Mouse (Mus musculus): ENCODE measurements at regions not wholly inside any gene's neighbourhood (a gene's known extent, or its start where the extent isn't known, plus 50 kb on each side); places are given as distances from the start of the nearest gene placed in this dataset.

GRCm38 (mm10) chr3:153776738-153777137 is 51.8 kb upstream of the St6galnac3 start:
- DNase-seq (ENCODE audit: extremely low read depth) = no peak
- Histone ChIP-seq H3K27ac (ENCODE audit: insufficient read depth, low read depth) (no peak overlapping the region), H3K9ac (ENCODE audit: insufficient read depth, low read depth) (no peak overlapping the region), H3K4me3 (replicated peaks in 1 of 3; ENCODE audit: low read depth in 2 of 3, low read length in 2 of 3, poor library complexity in 1 of 3) (no peak overlapping the region), H3K4me2 (ENCODE audit: insufficient read depth, low read depth, poor library complexity, severe bottlenecking) (no peak overlapping the region), H3K4me1 (ENCODE audit: control insufficient read depth in 1 of 2, insufficient read depth in 2 of 2) (no peaks in the 10 kb centered on the region), H3K9me3 (replicated peaks; ENCODE audit: low read length) (no peaks in the 10 kb centered on the region), H3K27me3 (replicated peaks) (peaks cover 9% of the 10 kb centered on the region), H3K36me3 (replicated peaks in 1 of 2; ENCODE audit: control insufficient read depth in 1 of 2, insufficient read depth in 1 of 2, low read length in 1 of 2) (no peaks in the 10 kb centered on the region), H3K79me2 (replicated peaks; ENCODE audit: control insufficient read depth, extremely low read depth, insufficient read depth, poor library complexity, severe bottlenecking) (no peaks in the 10 kb centered on the region)
- in situ Hi-C loops (cut with MboI; ENCODE audit: low pct_ligation_motif_present, low pct_unique_long_range_greater_than_20kb, low sequenced_read_pairs) = loop anchor here (25.0 kb wide), 1 partner anchor 514 kb away; no protein-coding TSS in a partner anchor
- dilution Hi-C loops (cut with MboI; ENCODE audit: extremely low pct_ligation_motif_present, extremely low pct_unique_long_range_greater_than_20kb, low sequenced_read_pairs) = no loop called here
- TF ChIP-seq KAT2A (IDR thresholded peaks at IDR 0.05; ENCODE audit: insufficient replicate concordance, low read length) (no peak), MAX (IDR thresholded peaks at IDR 0.05; ENCODE audit: low read length) (no peak), MYC (IDR thresholded peaks at IDR 0.05; ENCODE audit: low read depth, low read length) (no peak), RAD21 (IDR thresholded peaks at IDR 0.05; ENCODE audit: low read depth, low read length) (no peak), USF1 (IDR thresholded peaks at IDR 0.05; ENCODE audit: low read depth, low read length) (no peak), MEF2A (IDR thresholded peaks at IDR 0.05; ENCODE audit: borderline replicate concordance, low read depth, low read length) (no peak), USF2 (conservative IDR thresholded peaks at IDR 0.05; ENCODE audit: low read depth, low read length) (no peak), CHD1 (IDR thresholded peaks at IDR 0.05; ENCODE audit: low read depth, low read length) (no peak), PAX5 (IDR thresholded peaks at IDR 0.05; ENCODE audit: low read length) (no peak), SMC3 (IDR thresholded peaks at IDR 0.05; ENCODE audit: low read depth, low read length) (no peak), TBP (conservative IDR thresholded peaks at IDR 0.05; ENCODE audit: low read depth, low read length) (no peak), POLR2AphosphoS2 (IDR thresholded peaks at IDR 0.05; ENCODE audit: low read depth, low read length) (no peak), GABPA (IDR thresholded peaks at IDR 0.05; ENCODE audit: insufficient replicate concordance, low read depth, low read length) (no peak), EP300 (IDR thresholded peaks at IDR 0.05; ENCODE audit: low read length) (no peak), MAFK (IDR thresholded peaks at IDR 0.05; ENCODE audit: insufficient replicate concordance, low read length) (no peak)

- dilution Hi-C loops (cut with MboI; ENCODE audit: extremely low pct_ligation_motif_present, extremely low pct_unique_long_range_greater_than_20kb, low sequenced_read_pairs) = no loop called here
- no peaks in the 10 kb centered on the region for H3K4me1 ChIP-seq (ENCODE audit: control insufficient read depth in 1 of 2, insufficient read depth in 2 of 2)
- H3K4me2 ChIP-seq (ENCODE audit: insufficient read depth, low read depth, poor library complexity, severe bottlenecking) = no peak overlapping the region
- no peak overlapping the region for H3K9ac ChIP-seq (ENCODE audit: insufficient read depth, low read depth)
- H3K4me3 ChIP-seq (replicated peaks in 1 of 3; ENCODE audit: low read depth in 2 of 3, low read length in 2 of 3, poor library complexity in 1 of 3) = no peak overlapping the region
- H3K36me3 ChIP-seq (replicated peaks in 1 of 2; ENCODE audit: control insufficient read depth in 1 of 2, insufficient read depth in 1 of 2, low read length in 1 of 2) = no peaks in the 10 kb centered on the region
- in situ Hi-C loops (cut with MboI; ENCODE audit: low pct_ligation_motif_present, low pct_unique_long_range_greater_than_20kb, low sequenced_read_pairs) = loop anchor here (25.0 kb wide), 1 partner anchor 516 kb away; no protein-coding TSS in a partner anchor
- H3K79me2 ChIP-seq (replicated peaks; ENCODE audit: control insufficient read depth, extremely low read depth, insufficient read depth, poor library complexity, severe bottlenecking) = no peaks in the 10 kb centered on the region
- peaks cover under 1% of the 10 kb centered on the region for H3K27me3 ChIP-seq (replicated peaks)
- TF ChIP-seq CHD2 (IDR thresholded peaks at IDR 0.05; ENCODE audit: low read length) = no peak
- no peak for TF ChIP-seq E2F4 (IDR thresholded peaks at IDR 0.05; ENCODE audit: insufficient replicate concordance, low read depth, low read length)
- no peak for TF ChIP-seq ELF1 (IDR thresholded peaks at IDR 0.05; ENCODE audit: low read depth, low read length)
- TF ChIP-seq SIN3A (IDR thresholded peaks at IDR 0.05; ENCODE audit: low read length) = no peak
- TF ChIP-seq ZNF384 (IDR thresholded peaks at IDR 0.05; ENCODE audit: low read depth, low read length) = no peak
- no peak for TF ChIP-seq ZMIZ1 (IDR thresholded peaks at IDR 0.05; ENCODE audit: low read depth, low read length)
- no peak for TF ChIP-seq CTCF (conservative IDR thresholded peaks at IDR 0.05 in 1 of 2, IDR thresholded peaks at IDR 0.05 in 1 of 2; ENCODE audit: low read depth in 2 of 2, low read length in 2 of 2)
- TF ChIP-seq EP300 (IDR thresholded peaks at IDR 0.05; ENCODE audit: low read length) = no peak
- DNase-seq (ENCODE audit: extremely low read depth) = no peak
- no peak overlapping the region for H3K27ac ChIP-seq (ENCODE audit: insufficient read depth, low read depth)
- H3K9me3 ChIP-seq (replicated peaks; ENCODE audit: low read length) = no peaks in the 10 kb centered on the region
Measured at GRCm38 (mm10) chr3:153778386-153778785, 53.4 kb upstream of the St6galnac3 start.
